Mouse (Mus musculus) inflammation-experienced regulatory T-cells (primary cell): ENCODE results near the gene Catsper4. TPM values are rescaled to one million over a fixed set of nuclear protein-coding genes. Genes with fewer than 3 reads are reported as not detected.

ENCODE experiments used
- polyA plus RNA-seq, 2 experiments: library from polyadenylated mRNA; unstranded; fragments of 100-300 nt; shearing (Covaris generic); gene quantifications; one replicate each; pipeline ENCODE4 v1.2.1; 2017

The Catsper4 gene
- not detected for polyA plus RNA-seq

DNA sequence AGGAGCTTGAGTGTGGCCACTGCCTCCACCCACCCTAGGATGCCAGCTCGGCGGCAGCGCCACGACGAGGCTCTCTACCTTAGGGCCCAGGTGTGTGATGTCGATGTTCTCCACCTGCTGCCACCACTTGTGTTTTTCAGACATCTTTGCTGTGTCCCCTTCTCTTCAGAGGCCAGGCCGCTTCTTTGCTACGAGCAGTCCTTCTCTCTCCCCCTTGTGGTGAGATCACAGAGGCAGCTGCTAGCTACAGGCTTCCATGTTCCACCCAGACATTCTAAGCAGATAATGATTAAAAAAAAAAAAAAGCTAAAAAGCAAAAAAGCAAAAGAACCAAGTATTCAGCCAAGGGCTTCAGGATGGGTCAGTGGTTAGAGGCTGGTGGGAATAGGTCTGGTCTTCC lies at the start of gene Catsper4:
TSS of gene Catsper4 (minus strand) at position 190 of the 400 bp plus-strand sequence.

DNA sequence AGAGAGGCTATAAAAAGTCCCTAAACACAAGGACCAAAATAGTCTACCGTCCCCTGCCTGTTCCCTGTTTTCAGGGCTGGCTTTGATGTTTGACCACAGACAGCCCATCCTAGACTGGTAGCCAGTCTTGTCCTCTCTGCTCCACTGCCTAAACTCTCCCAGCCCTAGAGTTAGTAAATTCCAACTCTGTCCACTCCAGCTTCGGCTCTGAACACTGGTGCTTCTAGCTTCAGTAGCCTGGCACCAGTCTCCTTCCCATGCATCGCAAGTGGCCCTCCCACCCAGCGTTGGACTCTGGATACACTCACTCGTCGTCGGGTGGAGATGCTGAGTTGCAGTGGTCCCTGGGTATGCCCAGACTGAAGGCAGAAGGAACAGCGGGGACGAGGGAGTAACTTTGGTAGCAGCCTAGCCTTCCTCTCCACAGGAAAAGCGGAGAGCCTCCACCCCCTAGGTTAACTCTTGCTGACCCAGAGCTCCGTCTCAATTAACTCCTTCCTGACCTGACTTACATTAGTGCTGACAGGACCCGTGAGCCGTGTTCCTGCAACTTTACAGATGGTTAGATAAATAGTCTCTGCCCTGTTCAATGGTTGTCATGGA lies 26.6 kb upstream of the Catsper4 start, which contains the start of gene Grrp1:
TSS of gene Grrp1 (minus strand) at position 385 of the 603 bp plus-strand sequence.

GRCm38 (mm10) chr4:134246719-134247258 lies 19.6 kb upstream of the Catsper4 start, which contains the start of gene Gm30191:
Gene Gm30191 (plus strand): TSS chr4:134246935.

DNA sequence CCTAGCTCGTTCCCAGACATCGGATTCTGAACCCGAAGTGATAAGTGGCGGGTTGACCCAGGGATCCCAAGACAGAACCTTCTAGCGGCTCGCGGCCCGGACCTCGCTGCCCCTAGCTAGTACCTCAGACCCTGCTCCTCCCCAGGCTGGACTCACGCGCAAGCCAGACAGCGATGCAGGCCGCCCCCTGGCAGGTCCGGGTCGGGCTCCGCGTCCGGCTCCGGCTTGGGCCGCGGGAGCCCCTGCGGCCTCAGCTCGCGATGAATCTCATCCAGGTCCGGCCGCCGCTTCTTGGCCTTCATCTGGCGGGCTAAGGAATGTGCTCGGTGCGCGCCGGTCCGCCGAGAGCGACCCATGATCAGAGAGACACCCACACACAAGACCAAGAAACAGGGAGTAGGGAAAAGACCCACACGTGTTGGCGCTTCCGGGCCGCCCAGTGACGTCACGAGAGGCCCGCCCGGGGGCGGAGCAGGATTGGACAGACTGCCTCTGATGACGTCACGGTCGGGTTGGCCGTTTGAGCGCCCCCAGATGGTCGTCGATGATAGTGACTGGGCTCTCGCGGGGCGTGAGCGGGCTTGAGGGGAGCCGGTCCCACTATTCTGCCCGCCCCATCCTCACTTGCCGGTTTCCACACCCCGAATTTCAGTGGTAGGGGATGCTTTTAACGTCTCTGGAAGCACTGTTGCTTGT lies 18.1 kb upstream of the Catsper4 start, which contains the start of gene Zfp593:
TSS of gene Zfp593 (minus strand) at position 445 of the 696 bp plus-strand sequence.

GRCm38 (mm10) chr4:134243516-134244250 lies 16.5 kb upstream of the Catsper4 start, which contains the start of gene E130218I03Rik:
Gene E130218I03Rik (plus strand): TSS chr4:134243662.

DNA sequence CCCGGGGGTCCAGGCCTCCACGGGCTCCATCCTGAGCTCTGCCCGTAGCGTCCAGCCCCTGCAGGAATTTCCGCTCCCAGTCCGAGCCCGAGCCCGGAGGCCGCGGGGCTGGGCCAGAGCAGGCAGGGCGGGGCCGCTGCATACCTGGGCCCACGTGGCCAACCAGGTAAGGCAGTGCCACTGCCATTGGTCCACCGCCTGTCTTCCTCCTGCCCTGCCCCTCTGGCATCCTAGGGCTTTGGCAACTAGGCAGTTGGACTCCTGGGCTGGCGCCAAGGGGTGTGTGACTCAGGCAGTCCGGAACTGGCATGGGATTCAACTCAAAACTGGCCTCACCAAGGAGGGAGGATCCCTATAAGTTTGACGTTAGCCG lies 11.1 kb upstream of the Catsper4 start, which contains the start of gene Cnksr1:
TSS of gene Cnksr1 (minus strand) at position 121 of the 373 bp plus-strand sequence.

GRCm38 (mm10) chr4:134202904-134203303 lies 24.3 kb downstream of the Catsper4 start, which contains the start of gene Gm7534:
Gene Gm7534 (minus strand): TSS chr4:134203004.

Other genes with a start within 250 kb of the Catsper4 start
- gene Dhdds, start 226.5 kb downstream of the Catsper4 start, polyA plus RNA-seq = 10 to 100 TPM; 25.3 to 33.8 TPM
- not detected for gene Lin28a, start 208.5 kb downstream of the Catsper4 start, polyA plus RNA-seq
- gene Zfp683, start 173.5 kb downstream of the Catsper4 start, polyA plus RNA-seq = 1 to 10 TPM; 1.4 to 4.9 TPM
- 10 to 100 TPM; 17.9 to 18.0 TPM for gene Crybg2, start 166.6 kb downstream of the Catsper4 start, polyA plus RNA-seq
- gene Cd52, start 132.3 kb downstream of the Catsper4 start, polyA plus RNA-seq = 1,000 to 10,000 TPM; 2,589 to 2,801 TPM
- gene Ubxn11, start 124.8 kb downstream of the Catsper4 start, polyA plus RNA-seq = 10 to 100 TPM; 46.7 to 60.6 TPM
- 1,000 to 10,000 TPM; 1,401 to 1,596 TPM for gene Sh3bgrl3, start 98.6 kb downstream of the Catsper4 start, polyA plus RNA-seq
- gene Cep85, start 40.3 kb downstream of the Catsper4 start, polyA plus RNA-seq = 100 to 1,000 TPM in 1 of 2 experiments, 10 to 100 TPM in 1; 70.5 to 104 TPM
- under 1 TPM in 1 of 2 experiments, not detected in 1; 0.32 TPM for gene Gm7534, start 24.4 kb downstream of the Catsper4 start, polyA plus RNA-seq
- under 1 TPM in 1 of 2 experiments, not detected in 1; 0.17 TPM for gene Cnksr1, start 11.0 kb upstream of the Catsper4 start, polyA plus RNA-seq
- gene E130218I03Rik, start 16.3 kb upstream of the Catsper4 start, polyA plus RNA-seq = 1 to 10 TPM; 3.2 to 5.7 TPM
- gene Zfp593, start 18.2 kb upstream of the Catsper4 start, polyA plus RNA-seq = 10 to 100 TPM; 18.4 to 25.6 TPM
- not detected for gene Gm30191, start 19.6 kb upstream of the Catsper4 start, polyA plus RNA-seq
- under 1 TPM in 1 of 2 experiments, not detected in 1; 0.22 TPM for gene Grrp1, start 26.7 kb upstream of the Catsper4 start, polyA plus RNA-seq
- gene Pdik1l, start 60.5 kb upstream of the Catsper4 start, polyA plus RNA-seq = 10 to 100 TPM; 14.0 to 16.6 TPM
- 1 to 10 TPM in 1 of 2 experiments, not detected in 1; 1.1 TPM for gene Trim63, start 87.7 kb upstream of the Catsper4 start, polyA plus RNA-seq
- gene Slc30a2, start 115.8 kb upstream of the Catsper4 start, polyA plus RNA-seq = under 1 TPM in 1 of 2 experiments, not detected in 1; 0.41 TPM
- 1 to 10 TPM; 1.1 to 1.7 TPM for gene Extl1, start 156.5 kb upstream of the Catsper4 start, polyA plus RNA-seq
- 1 to 10 TPM; 1.3 to 2.6 TPM for gene Pafah2, start 168.9 kb upstream of the Catsper4 start, polyA plus RNA-seq
- 10 to 100 TPM; 33.1 to 37.7 TPM for gene Stmn1, start 240.9 kb upstream of the Catsper4 start, polyA plus RNA-seq